Comparison of ENCODE assay signal across 8 mouse cellular contexts in genomic region chr14:55722438-55722945, GRCm38 (mm10). TPM values are rescaled to one million over a fixed set of nuclear protein-coding genes. Genes with fewer than 3 reads are reported as not detected.
DNase-seq lines count a peak whose midpoint lies in the region; ATAC-seq lines count a peak whose summit lies in the region.

No protein-coding gene starts in this region.

- H3K9ac ChIP-seq in neural tube, embryonic 11.5 days (ENCODE audit: low read length) = peak overlapping the region; percentile 81
- peak overlapping the region; percentile 70 for H3K9ac ChIP-seq in limb, embryonic 12.5 days (replicated peaks)
- 0 out of 2 replicates have a peak overlapping the region, but pooled peaks have one; percentile 60 for H3K9ac ChIP-seq in stomach, embryonic 14.5 days (replicated peaks; ENCODE audit: low read depth, low read length)

- no peak for DNase-seq in neural tube, embryonic 11.5 days (ENCODE audit: low spot score)
- no peak for DNase-seq in neural tube, embryonic 10.5 days (ENCODE audit: extremely low spot score, low spot score)
- no peak for DNase-seq in forebrain, embryonic 10.5 days (ENCODE audit: extremely low spot score, low spot score)
- DNase-seq in embryo, embryonic 10.5 days (ENCODE audit: low spot score) = no peak

- H3K27ac ChIP-seq in neural tube, embryonic 11.5 days (ENCODE audit: low read depth, low read length) = no peak overlapping the region
- H3K27ac ChIP-seq in forebrain, embryonic 10.5 days = peak overlapping the region; percentile 94
- peak overlapping the region; percentile 78 for H3K27ac ChIP-seq in limb, embryonic 12.5 days
- H3K27ac ChIP-seq in stomach, embryonic 14.5 days (ENCODE audit: low read length) = no peak overlapping the region

- H3K4me3 ChIP-seq in neural tube, embryonic 11.5 days (ENCODE audit: low read depth, low read length) = peak overlapping the region; percentile 55; the same call in 1 of the 2 replicates
- H3K4me3 ChIP-seq in forebrain, embryonic 10.5 days = peak overlapping the region; percentile 84
- peak overlapping the region; percentile 77 for H3K4me3 ChIP-seq in limb, embryonic 12.5 days (replicated peaks)
- H3K4me3 ChIP-seq in stomach, embryonic 14.5 days (ENCODE audit: low read depth, low read length) = peak overlapping the region; percentile 79

- no peaks in the 10 kb centered on the region for H3K9me3 ChIP-seq in neural tube, embryonic 11.5 days (ENCODE audit: control insufficient read depth, low read length)
- no peaks in the 10 kb centered on the region for H3K9me3 ChIP-seq in forebrain, embryonic 10.5 days
- H3K9me3 ChIP-seq in limb, embryonic 12.5 days = no peaks in the 10 kb centered on the region
- no peaks in the 10 kb centered on the region for H3K9me3 ChIP-seq in stomach, embryonic 14.5 days (ENCODE audit: control insufficient read depth, low read depth, low read length)

- H3K36me3 ChIP-seq in neural tube, embryonic 11.5 days (ENCODE audit: control insufficient read depth, insufficient read depth, low read length) = 0 out of 2 replicates have a peak, but pooled peaks cover under 1% of the 10 kb centered on the region
- peaks cover 26% of the 10 kb centered on the region for H3K36me3 ChIP-seq in forebrain, embryonic 10.5 days (replicated peaks)
- peaks cover 19% of the 10 kb centered on the region for H3K36me3 ChIP-seq in limb, embryonic 12.5 days
- H3K36me3 ChIP-seq in stomach, embryonic 14.5 days (ENCODE audit: control insufficient read depth, insufficient read depth, low read length) = peaks cover 5% of the 10 kb centered on the region; the same call in 1 of the 2 replicates

- H3K4me2 ChIP-seq in neural tube, embryonic 11.5 days (ENCODE audit: low read depth) = peak overlapping the region; percentile 46
- peak overlapping the region; percentile 67 for H3K4me2 ChIP-seq in limb, embryonic 12.5 days
- H3K4me2 ChIP-seq in stomach, embryonic 14.5 days (replicated peaks; ENCODE audit: low read depth, low read length) = peak overlapping the region; percentile 63

- no peaks in the 10 kb centered on the region for H3K27me3 ChIP-seq in neural tube, embryonic 11.5 days (ENCODE audit: control insufficient read depth, insufficient read depth, low read length)
- H3K27me3 ChIP-seq in forebrain, embryonic 10.5 days (ENCODE audit: poor library complexity, severe bottlenecking) = no peaks in the 10 kb centered on the region
- no peaks in the 10 kb centered on the region for H3K27me3 ChIP-seq in limb, embryonic 12.5 days
- H3K27me3 ChIP-seq in stomach, embryonic 14.5 days (ENCODE audit: control insufficient read depth, insufficient read depth, low read length) = no peaks in the 10 kb centered on the region

- no peaks in the 10 kb centered on the region for H3K4me1 ChIP-seq in neural tube, embryonic 11.5 days (ENCODE audit: control insufficient read depth, insufficient read depth, low read length)
- H3K4me1 ChIP-seq in forebrain, embryonic 10.5 days = peaks cover 22% of the 10 kb centered on the region
- peaks cover 9% of the 10 kb centered on the region for H3K4me1 ChIP-seq in limb, embryonic 12.5 days (replicated peaks)
- no peaks in the 10 kb centered on the region for H3K4me1 ChIP-seq in stomach, embryonic 14.5 days (ENCODE audit: control insufficient read depth, insufficient read depth, low read length)

- no peak; the same call in 1 of the 2 replicates for ATAC-seq in neural tube, embryonic 11.5 days (ENCODE audit: insufficient read depth, low FRiP score, low TSS enrichment)
- no peak for ATAC-seq in limb, embryonic 12.5 days (ENCODE audit: insufficient number of reproducible peaks, insufficient read depth, low FRiP score, low TSS enrichment, low read depth)
- peak; percentile 1; the same call in 1 of the 2 replicates for ATAC-seq in stomach, embryonic 14.5 days (ENCODE audit: insufficient number of reproducible peaks, insufficient read depth, low FRiP score, low read depth)
- no peak for ATAC-seq in cerebellum, adult (ENCODE audit: insufficient number of reproducible peaks, low FRiP score, low TSS enrichment)
- ATAC-seq in megakaryocyte progenitor cell, adult 5-6 weeks (replicated peaks; ENCODE audit: poor library complexity) = no peak

- WGBS in neural tube, embryonic 11.5 days = 45% methylated on average over 8 of the region's 8 CpGs
- WGBS in forebrain, embryonic 10.5 days = 48% methylated on average over 8 of the region's 8 CpGs
- 54% methylated on average over 8 of the region's 8 CpGs for WGBS in limb, embryonic 12.5 days
- 49% methylated on average over 8 of the region's 8 CpGs for WGBS in stomach, embryonic 14.5 days

RNA-seq across cellular contexts. Expression of gene Rabggta, which starts 0.4 kb away (rescaled TPM):
- polyA plus RNA-seq in neural tube, embryonic 11.5 days (2014; fragmentation: Nextera tagmentation; extraction: Ambion mirVana) = 26.5 and 29.3 TPM in 2 replicates
- polyA plus RNA-seq in forebrain, embryonic 10.5 days (2016; fragmentation: Nextera tagmentation; extraction: Ambion mirVana) = 30.2 and 31.5 TPM in 2 replicates
- 27.3 and 29.0 TPM in 2 replicates for polyA plus RNA-seq in limb, embryonic 12.5 days (2016; fragmentation: Nextera tagmentation; extraction: Ambion mirVana)
- polyA plus RNA-seq in stomach, embryonic 14.5 days (2014; fragmentation: Nextera tagmentation; extraction: Ambion mirVana) = 30.0 and 31.0 TPM in 2 replicates
- total RNA-seq in megakaryocyte progenitor cell, adult 5-6 weeks (2015) = 8.7 and 14.0 TPM in 2 replicates
- 12.6 and 14.0 TPM in 2 replicates for total RNA-seq in megakaryocyte progenitor cell, adult 5-6 weeks (2017)

RNA-seq across cellular contexts. Expression of gene Tgm1, which starts 8.8 kb away (rescaled TPM):
- polyA plus RNA-seq in neural tube, embryonic 11.5 days (2014; fragmentation: Nextera tagmentation; extraction: Ambion mirVana) = 0.37 and 0.57 TPM in 2 replicates
- polyA plus RNA-seq in forebrain, embryonic 10.5 days (2016; fragmentation: Nextera tagmentation; extraction: Ambion mirVana) = 0.26 and 0.44 TPM in 2 replicates
- 2.0 and 2.7 TPM in 2 replicates for polyA plus RNA-seq in limb, embryonic 12.5 days (2016; fragmentation: Nextera tagmentation; extraction: Ambion mirVana)
- polyA plus RNA-seq in stomach, embryonic 14.5 days (2014; fragmentation: Nextera tagmentation; extraction: Ambion mirVana) = 19.5 and 21.3 TPM in 2 replicates
- total RNA-seq in megakaryocyte progenitor cell, adult 5-6 weeks (2015) = 0.35 and 0.61 TPM in 2 replicates
- 0.20 and 1.1 TPM in 2 replicates for total RNA-seq in megakaryocyte progenitor cell, adult 5-6 weeks (2017)

RNA-seq across cellular contexts. Expression of gene Dhrs1, which starts 23.0 kb away (rescaled TPM):
- 68.6 and 76.8 TPM in 2 replicates for polyA plus RNA-seq in neural tube, embryonic 11.5 days (2014; fragmentation: Nextera tagmentation; extraction: Ambion mirVana)
- polyA plus RNA-seq in forebrain, embryonic 10.5 days (2016; fragmentation: Nextera tagmentation; extraction: Ambion mirVana) = 59.1 and 62.5 TPM in 2 replicates
- polyA plus RNA-seq in limb, embryonic 12.5 days (2016; fragmentation: Nextera tagmentation; extraction: Ambion mirVana) = 72.5 and 82.6 TPM in 2 replicates
- 83.0 and 99.4 TPM in 2 replicates for polyA plus RNA-seq in stomach, embryonic 14.5 days (2014; fragmentation: Nextera tagmentation; extraction: Ambion mirVana)
- total RNA-seq in megakaryocyte progenitor cell, adult 5-6 weeks (2015) = 45.7 and 50.9 TPM in 2 replicates
- total RNA-seq in megakaryocyte progenitor cell, adult 5-6 weeks (2017) = 11.5 and 30.2 TPM in 2 replicates

RNA-seq across cellular contexts. Expression of gene Nop9, which starts 23.0 kb away (rescaled TPM):
- 51.9 and 53.8 TPM in 2 replicates for polyA plus RNA-seq in neural tube, embryonic 11.5 days (2014; fragmentation: Nextera tagmentation; extraction: Ambion mirVana)
- 63.0 and 68.4 TPM in 2 replicates for polyA plus RNA-seq in forebrain, embryonic 10.5 days (2016; fragmentation: Nextera tagmentation; extraction: Ambion mirVana)
- 52.0 and 53.0 TPM in 2 replicates for polyA plus RNA-seq in limb, embryonic 12.5 days (2016; fragmentation: Nextera tagmentation; extraction: Ambion mirVana)
- 36.6 and 38.8 TPM in 2 replicates for polyA plus RNA-seq in stomach, embryonic 14.5 days (2014; fragmentation: Nextera tagmentation; extraction: Ambion mirVana)
- total RNA-seq in megakaryocyte progenitor cell, adult 5-6 weeks (2015) = 25.6 and 26.5 TPM in 2 replicates
- total RNA-seq in megakaryocyte progenitor cell, adult 5-6 weeks (2017) = 27.8 and 32.2 TPM in 2 replicates

RNA-seq across cellular contexts. Expression of gene Cideb, which starts 35.8 kb away (rescaled TPM):
- 0.32 TPM in 1 of 2 replicates, not detected in the other for polyA plus RNA-seq in neural tube, embryonic 11.5 days (2014; fragmentation: Nextera tagmentation; extraction: Ambion mirVana)
- 0.33 TPM in 1 of 2 replicates, not detected in the other for polyA plus RNA-seq in forebrain, embryonic 10.5 days (2016; fragmentation: Nextera tagmentation; extraction: Ambion mirVana)
- 0.60 TPM in 1 of 2 replicates, not detected in the other for polyA plus RNA-seq in limb, embryonic 12.5 days (2016; fragmentation: Nextera tagmentation; extraction: Ambion mirVana)
- polyA plus RNA-seq in stomach, embryonic 14.5 days (2014; fragmentation: Nextera tagmentation; extraction: Ambion mirVana) = 2.3 and 2.6 TPM in 2 replicates
- total RNA-seq in megakaryocyte progenitor cell, adult 5-6 weeks (2015) = 0.20 and 0.77 TPM in 2 replicates
- total RNA-seq in megakaryocyte progenitor cell, adult 5-6 weeks (2017) = 0.51 TPM in 1 of 2 replicates, not detected in the other

Comparison
In these comparisons a context has a peak if more than half of its experiments do, and no peak if none do; other contexts are left out.
1. H3K27ac ChIP-seq: peak in forebrain, embryonic 10.5 days (single experiment) and limb, embryonic 12.5 days (single experiment); none in neural tube, embryonic 11.5 days (single experiment) and stomach, embryonic 14.5 days (single experiment).
2. Peak in every context shown above with its lines, with median percentiles within 50 percentile points of each other: H3K4me2 ChIP-seq, H3K4me3 ChIP-seq and H3K9ac ChIP-seq.